Mouse (Mus musculus) G1E (cell line): ENCODE data around the gene Ttc17. TPM values are rescaled to one million over a fixed set of nuclear protein-coding genes. Genes with fewer than 3 reads are reported as not detected.

ENCODE experiments used
- ATAC-seq: 2 replicates; pipeline ENCODE4 v1.8.0; 2016; ENCODE audit warnings: mild to moderate bottlenecking; ENCODE audit not compliant: insufficient number of reproducible peaks, poor library complexity, low FRiP score, severe bottlenecking; ENCODE audit errors: extremely low read depth
- DNase-seq: peaks from one replicate; pipeline ENCODE4 v3.0.0; 2012; ENCODE audit warnings: low spot score
- H3K27me3 ChIP-seq: 2 replicates; pipeline ENCODE4 v1.6.1; 2012; ENCODE audit warnings: mild to moderate bottlenecking, low read length, inconsistent platforms; ENCODE audit not compliant: insufficient read depth
- H3K36me3 ChIP-seq: replicated peaks from 2 replicates; pipeline ENCODE3; 2012; ENCODE audit warnings: mild to moderate bottlenecking, inconsistent platforms
- H3K4me1 ChIP-seq: 2 replicates; pipeline ENCODE4 v1.6.1; 2012; ENCODE audit warnings: low read depth, low read length, inconsistent platforms, mixed read lengths; ENCODE audit not compliant: insufficient read depth
- H3K4me3 ChIP-seq: 2 replicates; pipeline ENCODE4 v1.5.1; 2012; ENCODE audit warnings: low read depth, mild to moderate bottlenecking, inconsistent platforms, low read length, moderate library complexity, mixed read lengths
- H3K9me3 ChIP-seq: replicated peaks from 2 replicates; pipeline ENCODE4 v1.6.1; 2012; ENCODE audit warnings: inconsistent platforms
- CTCF ChIP-seq: IDR thresholded peaks from 2 replicates; pipeline ENCODE4 v1.5.1; 2012; ENCODE audit warnings: low read depth, low read length, inconsistent platforms, mixed read lengths
- GATA1 ChIP-seq: IDR thresholded peaks from 2 replicates; pipeline ENCODE4 v1.6.1; 2012; ENCODE audit warnings: borderline replicate concordance, low read length, inconsistent platforms, mixed read lengths
- GATA2 ChIP-seq: IDR thresholded peaks from 2 replicates; pipeline ENCODE4 v1.6.1; 2012; ENCODE audit warnings: low read depth, low read length, inconsistent platforms, borderline replicate concordance
- POLR2AphosphoS5 ChIP-seq: IDR thresholded peaks from 2 replicates; pipeline ENCODE4 v1.6.1; 2012; ENCODE audit warnings: low read depth, low read length, inconsistent platforms; ENCODE audit not compliant: insufficient replicate concordance
- TAL1 ChIP-seq: conservative IDR thresholded peaks from 2 replicates; pipeline ENCODE4 v1.6.1; 2012; ENCODE audit warnings: low read depth, low read length, inconsistent platforms, mixed read lengths
- polyA plus RNA-seq: library from polyadenylated mRNA; stranded (reverse); fragments of >175 nt; gene quantifications from 2 replicates; pipeline ENCODE4 v1.2.3, GENCODE M21; 2012
- total RNA-seq, 2 experiments: library from RNA; stranded (forward) in 1 of 2; stranded (reverse) in 1 of 2; fragments of 200-1000 nt in 1 of 2; fragments of >200 nt in 1 of 2; fragmentation: Nextera tagmentation in 1 of 2; gene quantifications; 2 replicates each; pipeline ENCODE4 v1.2.3; 2014 to 2017

Gene Ttc17
- total and polyA plus RNA-seq, 3 experiments: 4.1 to 33.0 (median 18.9) TPM

DNA sequence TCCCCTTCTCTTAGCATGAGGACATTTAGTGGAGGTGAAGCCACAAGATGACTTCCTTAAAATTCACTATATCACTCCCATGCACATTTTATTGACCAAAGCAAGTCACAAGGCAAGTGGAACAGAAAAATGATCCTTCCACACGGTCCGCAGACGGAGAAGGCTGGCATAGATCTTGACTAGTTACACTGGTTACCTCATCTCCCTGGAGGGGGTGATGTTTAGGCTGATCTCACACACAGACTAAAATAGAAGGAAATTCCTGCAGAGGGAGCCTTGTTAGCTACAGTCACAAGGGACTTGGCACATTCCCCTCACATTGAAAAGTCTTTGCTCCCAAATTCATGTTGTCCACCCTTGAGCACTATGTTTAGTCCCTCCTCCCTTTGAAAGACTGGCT, 130.8 kb downstream of the Ttc17 start:
- H3K4me1 ChIP-seq: peaks cover 21% of the 10 kb centered on the region
- peaks cover 55% of the 10 kb centered on the region for H3K27me3 ChIP-seq
- H3K9me3 ChIP-seq: no peaks in the 10 kb centered on the region
- H3K36me3 ChIP-seq: no peaks in the 10 kb centered on the region
- DNase-seq (no peak), ATAC-seq (no peak)
- TF ChIP-seq POLR2AphosphoS5: no peak
- TF ChIP-seq GATA2: no peak
- no peak for TF ChIP-seq TAL1
- no peak for TF ChIP-seq CTCF
- TF ChIP-seq GATA1: no peak
- no peak overlapping the region for H3K4me3 ChIP-seq

GRCm38 (mm10) chr2:94273154-94274021, 133.1 kb downstream of the Ttc17 start:
- no peak for TF ChIP-seq TAL1
- no peak for TF ChIP-seq GATA2
- TF ChIP-seq GATA1: no peak
- no peak for TF ChIP-seq CTCF
- no peak for TF ChIP-seq POLR2AphosphoS5
- H3K9me3 ChIP-seq: no peaks in the 10 kb centered on the region
- peak; percentile 82 for DNase-seq
- H3K27me3 ChIP-seq: peaks cover 38% of the 10 kb centered on the region
- peak; percentile 81 for ATAC-seq
- H3K4me1 ChIP-seq: peaks cover 21% of the 10 kb centered on the region
- H3K36me3 ChIP-seq: no peaks in the 10 kb centered on the region
- peak overlapping the region; percentile 72 for H3K4me3 ChIP-seq

DNA sequence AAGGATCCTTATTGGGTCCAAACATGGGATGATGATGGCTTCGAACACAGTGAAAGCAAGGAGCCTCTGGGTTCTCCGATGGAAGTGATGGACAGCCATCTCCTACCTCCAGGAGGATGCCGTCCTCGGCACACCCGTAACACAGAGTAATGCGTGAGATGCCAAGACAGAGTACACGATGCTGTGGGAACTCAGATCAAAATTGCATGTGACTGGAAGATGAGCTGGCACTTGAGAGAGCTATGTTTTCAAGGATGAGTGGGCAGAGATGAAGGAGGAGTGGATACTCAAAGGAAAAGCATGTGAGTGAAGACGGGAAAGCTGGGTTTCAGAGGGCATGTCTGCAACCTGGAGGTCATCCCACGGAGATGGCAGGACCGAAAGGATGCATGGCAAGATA, 135.3 kb downstream of the Ttc17 start:
- TF ChIP-seq GATA1 (no peak), GATA2 (no peak), TAL1 (no peak), POLR2AphosphoS5 (no peak), CTCF (no peak)
- DNase-seq (no peak), ATAC-seq (no peak)
- peaks cover 21% of the 10 kb centered on the region for H3K4me1 ChIP-seq
- no peaks in the 10 kb centered on the region for H3K9me3 ChIP-seq
- no peaks in the 10 kb centered on the region for H3K36me3 ChIP-seq
- peaks cover 44% of the 10 kb centered on the region for H3K27me3 ChIP-seq
- no peak overlapping the region for H3K4me3 ChIP-seq

- no peak overlapping the region for H3K4me3 ChIP-seq
- peaks cover 54% of the 10 kb centered on the region for H3K27me3 ChIP-seq
- ATAC-seq (no peak), DNase-seq (no peak)
- peaks cover 26% of the 10 kb centered on the region for H3K4me1 ChIP-seq
- H3K9me3 ChIP-seq: no peaks in the 10 kb centered on the region
- H3K36me3 ChIP-seq: no peaks in the 10 kb centered on the region
- TF ChIP-seq GATA1: no peak
- TF ChIP-seq CTCF: no peak
- no peak for TF ChIP-seq GATA2
These were observed 137.7 kb downstream of the Ttc17 start for GRCm38 (mm10) chr2:94268835-94269234.

GRCm38 (mm10) chr2:94267213-94267850, 139.2 kb downstream of the Ttc17 start:
- peaks cover 11% of the 10 kb centered on the region for H3K4me1 ChIP-seq
- TF ChIP-seq GATA2 (no peak), TAL1 (no peak), POLR2AphosphoS5 (no peak), GATA1 (no peak), CTCF (no peak)

GRCm38 (mm10) chr2:94266381-94267160, 139.9 kb downstream of the Ttc17 start:
- TF ChIP-seq GATA1 (no peak), POLR2AphosphoS5 (no peak), GATA2 (no peak), TAL1 (no peak), CTCF (no peak)
- Histone ChIP-seq H3K9me3 (no peaks in the 10 kb centered on the region), H3K4me1 (peaks cover 11% of the 10 kb centered on the region), H3K36me3 (no peaks in the 10 kb centered on the region), H3K27me3 (peaks cover 56% of the 10 kb centered on the region), H3K4me3 (no peak overlapping the region)
- ATAC-seq: no peak
- DNase-seq: no peak

More at GRCm38 (mm10) chr2:94267213-94267850, 139.2 kb downstream of the Ttc17 start:
- DNase-seq (no peak), ATAC-seq (no peak)
- peaks cover 54% of the 10 kb centered on the region for H3K27me3 ChIP-seq
- no peaks in the 10 kb centered on the region for H3K9me3 ChIP-seq
- H3K4me3 ChIP-seq: no peak overlapping the region
- H3K36me3 ChIP-seq: no peaks in the 10 kb centered on the region
